Mouse (Mus musculus) stomach, embryonic 14.5 days (tissue): ENCODE data around the gene Inpp5b. TPM values are rescaled to one million over a fixed set of nuclear protein-coding genes. Genes with fewer than 3 reads are reported as not detected.

Source experiments
- ATAC-seq: fragments of 200-750 bp; cut with Nextera tagmentation; 2 replicates; pipeline ENCODE4 v1.8.0; 2017; ENCODE audit warnings: low read depth, moderate TSS enrichment; ENCODE audit not compliant: insufficient number of reproducible peaks, insufficient read depth, low FRiP score
- H3K27ac ChIP-seq: fragments of 300-500 bp; sonication (generic); 2 replicates; pipeline ENCODE4 v1.5.1; 2014; ENCODE audit warnings: mild to moderate bottlenecking, low read length, moderate library complexity, mixed read lengths
- H3K27me3 ChIP-seq: fragments of 300-500 bp; sonication (generic); 2 replicates; pipeline ENCODE4 v1.6.1; 2014; ENCODE audit warnings: low read length, control low read depth, mixed read lengths; ENCODE audit not compliant: control insufficient read depth, insufficient read depth
- H3K36me3 ChIP-seq: fragments of 300-500 bp; sonication (generic); 2 replicates; pipeline ENCODE4 v1.6.1; 2014; ENCODE audit warnings: mild to moderate bottlenecking, control low read depth, low read length, moderate library complexity, mixed read lengths; ENCODE audit not compliant: control insufficient read depth, insufficient read depth
- H3K4me1 ChIP-seq: fragments of 300-500 bp; sonication (generic); 2 replicates; pipeline ENCODE4 v1.6.1; 2014; ENCODE audit warnings: low read length, control low read depth, mixed read lengths; ENCODE audit not compliant: control insufficient read depth, insufficient read depth
- H3K4me2 ChIP-seq: fragments of 300-500 bp; sonication (generic); replicated peaks from 2 replicates; pipeline ENCODE4 v1.6.1; 2014; ENCODE audit warnings: low read depth, low read length, control low read depth
- H3K4me3 ChIP-seq: fragments of 300-500 bp; sonication (generic); 2 replicates; pipeline ENCODE4 v1.5.1; 2014; ENCODE audit warnings: low read depth, low read length, control low read depth
- H3K9ac ChIP-seq: fragments of 300-500 bp; sonication (generic); replicated peaks from 2 replicates; pipeline ENCODE4 v1.6.1; 2014; ENCODE audit warnings: low read depth, mild to moderate bottlenecking, control low read depth, low read length, moderate library complexity, mixed read lengths
- H3K9me3 ChIP-seq: fragments of 300-500 bp; sonication (generic); 2 replicates; pipeline ENCODE4 v1.6.1; 2016; ENCODE audit warnings: low read depth, low read length, control low read depth; ENCODE audit not compliant: control insufficient read depth
- WGBS: fragments of 180-500 bp; shearing (Covaris S2); extraction: QIAGEN DNeasy Blood & Tissue Kit; methylation state at CpG from one replicate; pipeline ENCODE4 v1.1.7; 2014; 5-methylcytosine and 5-hydroxymethylcytosine counted together
- polyA plus RNA-seq: library from polyadenylated mRNA; unstranded; fragments of >200 nt; fragmentation: Nextera tagmentation; extraction: Ambion mirVana; gene quantifications from 2 replicates; pipeline ENCODE4 v1.2.1, GENCODE M21; 2014

Inpp5b gene
- polyA plus RNA-seq, 1 experiment from 2014 or later: 27.4 TPM

DNA sequence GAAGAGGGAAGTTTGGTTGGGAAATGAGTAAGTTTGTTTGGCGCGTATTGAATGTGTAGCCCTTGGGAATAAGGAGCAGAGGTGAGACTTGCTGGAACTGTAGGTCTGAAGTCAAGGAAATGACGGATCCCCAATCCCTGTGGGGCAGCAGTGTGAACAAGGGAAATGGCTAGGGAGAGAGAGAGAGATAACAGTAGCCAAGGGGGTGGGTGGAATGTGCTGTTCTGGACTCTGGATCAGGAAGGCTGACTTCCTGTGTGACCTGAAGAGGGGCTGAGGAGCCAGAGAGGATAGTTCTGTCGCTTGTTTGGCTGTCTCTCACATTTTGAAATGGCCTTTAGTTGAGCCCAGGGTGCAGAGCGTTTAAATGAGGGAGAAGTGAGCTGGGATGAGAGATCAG lies 66.9 kb downstream of the Inpp5b start:
- ATAC-seq: no peak
- WGBS: 83% methylated on average over 5 of the region's 5 CpGs
- peaks cover 1% of the 10 kb centered on the region for H3K4me1 ChIP-seq
- no peaks in the 10 kb centered on the region for H3K27me3 ChIP-seq
- no peaks in the 10 kb centered on the region for H3K9me3 ChIP-seq
- no peak overlapping the region for H3K27ac ChIP-seq
- peaks cover 18% of the 10 kb centered on the region for H3K36me3 ChIP-seq
- H3K4me3 ChIP-seq: no peak overlapping the region
- H3K4me2 ChIP-seq: no peak overlapping the region
- H3K9ac ChIP-seq: no peak overlapping the region

DNA sequence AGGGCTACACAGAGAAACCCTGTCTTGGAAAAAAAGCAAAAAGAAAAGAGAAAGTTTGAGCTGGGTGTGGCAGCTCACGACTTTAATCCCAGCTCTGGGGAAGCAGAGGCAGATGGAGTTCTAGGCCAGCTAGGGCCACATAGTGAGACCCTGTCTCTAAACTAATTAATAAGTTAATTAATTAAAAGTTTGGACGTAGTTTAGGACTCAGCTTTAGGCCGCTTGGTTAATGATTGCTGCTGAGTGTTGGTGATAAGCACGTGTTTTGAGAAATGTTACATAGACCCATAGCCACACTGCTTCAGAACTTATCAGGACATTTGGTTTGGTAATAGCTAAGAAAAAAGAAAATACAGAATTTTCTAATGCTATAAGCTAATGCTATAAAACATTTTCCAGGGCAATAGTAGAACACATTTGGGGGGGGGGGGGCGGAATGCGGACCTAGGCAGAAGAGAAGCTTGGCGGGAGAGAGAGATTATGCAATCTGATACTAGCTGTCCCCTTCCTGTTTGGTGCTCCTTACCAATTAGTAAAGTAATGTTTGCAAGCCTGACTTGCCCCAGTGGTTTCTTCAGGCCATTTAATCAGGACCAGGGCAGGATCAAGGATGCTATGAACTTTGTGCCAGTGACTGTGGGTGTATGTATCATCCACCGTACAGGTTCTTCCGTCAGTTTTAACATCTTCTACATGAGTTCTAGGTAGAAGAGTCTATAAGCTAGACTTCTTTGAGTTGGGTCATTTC lies 67.7 kb downstream of the Inpp5b start:
- H3K4me3 ChIP-seq: no peak overlapping the region
- no peak overlapping the region for H3K4me2 ChIP-seq
- no peak overlapping the region for H3K9ac ChIP-seq
- H3K4me1 ChIP-seq: no peaks in the 10 kb centered on the region
- no peak for ATAC-seq
- peaks cover 18% of the 10 kb centered on the region for H3K36me3 ChIP-seq
- H3K27ac ChIP-seq: no peak overlapping the region
- 78% methylated on average over 9 of the region's 9 CpGs for WGBS
- no peaks in the 10 kb centered on the region for H3K27me3 ChIP-seq
- no peaks in the 10 kb centered on the region for H3K9me3 ChIP-seq

DNA sequence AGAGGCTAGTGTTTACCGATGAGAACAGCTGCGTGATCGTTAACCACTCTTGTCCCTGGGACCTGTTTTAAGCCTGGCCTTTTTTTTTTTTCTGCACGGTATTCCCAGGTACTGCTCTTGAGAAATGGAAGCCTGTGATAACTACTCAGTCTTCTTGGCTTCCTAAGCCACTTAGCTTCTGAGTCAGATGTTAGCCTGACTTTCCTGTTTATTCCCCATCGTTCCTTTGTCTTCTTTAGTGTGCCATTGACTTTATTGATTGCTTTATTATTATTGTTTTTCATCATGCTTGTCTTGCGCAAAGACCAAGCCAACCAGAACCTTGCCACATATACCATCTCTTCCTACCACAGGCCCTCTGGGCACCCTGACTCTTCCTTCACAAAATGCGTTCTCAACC lies 68.4 kb downstream of the Inpp5b start:
- Histone ChIP-seq H3K4me1 (no peaks in the 10 kb centered on the region), H3K36me3 (peaks cover 13% of the 10 kb centered on the region), H3K9ac (no peak overlapping the region), H3K27ac (no peak overlapping the region), H3K4me2 (no peak overlapping the region), H3K27me3 (no peaks in the 10 kb centered on the region), H3K4me3 (no peak overlapping the region), H3K9me3 (no peaks in the 10 kb centered on the region)
- no peak for ATAC-seq
- 83% methylated on average over 7 of the region's 7 CpGs for WGBS

DNA sequence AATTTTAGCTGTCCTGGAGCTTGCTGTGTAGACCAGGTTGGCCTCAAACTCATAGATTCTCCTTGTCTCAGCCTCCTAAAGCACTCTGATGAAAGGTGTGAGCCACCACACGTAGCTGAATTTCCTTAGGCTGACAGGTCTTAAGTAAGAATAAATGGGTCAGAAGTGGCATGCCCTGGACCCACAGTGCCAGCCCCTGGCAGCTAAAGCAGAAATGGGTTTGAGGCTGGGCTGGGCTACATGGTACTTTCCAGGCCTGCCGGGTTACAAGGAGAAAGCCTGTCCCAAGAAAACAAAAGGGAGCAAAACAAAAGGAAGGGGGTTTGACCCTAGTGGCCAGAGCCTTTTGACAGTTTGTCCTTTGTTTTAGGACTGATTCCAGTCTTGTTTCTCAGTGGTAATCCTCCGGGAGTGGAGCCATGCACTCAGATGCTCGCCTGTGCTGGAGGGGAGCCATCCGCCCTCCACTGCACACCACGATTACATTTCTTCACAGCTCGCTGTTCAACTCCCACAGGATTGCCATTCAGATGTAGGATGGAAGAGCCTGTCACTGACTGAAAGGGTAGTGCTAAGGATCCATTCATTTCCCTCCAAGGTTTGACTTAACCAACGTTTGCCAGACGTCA lies 69.8 kb downstream of the Inpp5b start:
- no peak overlapping the region for H3K4me3 ChIP-seq
- H3K36me3 ChIP-seq: peaks cover 2% of the 10 kb centered on the region
- H3K27me3 ChIP-seq: no peaks in the 10 kb centered on the region
- no peak overlapping the region for H3K27ac ChIP-seq
- H3K4me1 ChIP-seq: no peaks in the 10 kb centered on the region
- no peaks in the 10 kb centered on the region for H3K9me3 ChIP-seq
- no peak overlapping the region for H3K4me2 ChIP-seq
- whole genome bisulfite sequencing: 75% methylated on average over 9 of the region's 9 CpGs
- no peak overlapping the region for H3K9ac ChIP-seq
- no peak for ATAC-seq

DNA sequence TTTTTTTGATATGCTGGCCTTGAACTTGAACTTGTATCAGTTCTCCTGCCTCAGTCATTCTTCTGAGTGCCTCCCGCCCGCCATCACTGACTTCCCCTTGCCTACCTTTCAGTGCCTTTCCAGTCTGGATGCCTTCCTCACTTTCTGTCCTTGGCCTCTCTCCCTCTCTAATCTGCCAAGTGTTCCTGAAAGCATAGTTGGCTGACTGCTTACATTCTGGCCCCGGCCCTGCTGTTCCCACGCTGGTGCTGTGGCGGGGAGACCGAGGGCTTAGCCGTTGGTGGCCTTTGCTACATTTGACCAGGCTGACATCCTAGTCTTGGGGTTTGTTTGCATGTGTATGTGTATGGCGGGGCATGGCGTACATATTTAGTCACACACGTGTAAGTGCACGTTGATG lies 74.3 kb downstream of the Inpp5b start:
- H3K27ac ChIP-seq: no peak overlapping the region
- no peaks in the 10 kb centered on the region for H3K27me3 ChIP-seq
- WGBS: 93% methylated on average over 11 of the region's 11 CpGs

DNA sequence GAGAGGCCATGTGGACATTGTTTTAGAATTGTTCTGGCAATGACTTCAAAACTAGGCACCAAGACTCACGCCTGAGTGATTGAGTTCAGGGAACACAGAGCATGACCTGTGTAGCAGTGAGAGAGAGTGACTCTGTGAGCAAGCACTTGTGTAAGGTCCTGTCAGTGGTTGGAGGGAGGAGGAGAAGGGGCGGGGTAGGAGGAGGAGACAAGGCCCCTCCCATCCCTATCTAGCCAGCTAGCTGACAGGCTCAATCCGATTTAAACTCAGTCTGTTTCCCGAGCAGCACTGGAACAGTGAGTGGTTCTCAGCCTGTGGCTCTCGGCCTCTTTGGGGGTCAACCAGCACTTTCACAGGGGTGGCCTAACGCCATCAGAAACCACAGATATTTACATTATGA lies 76.2 kb downstream of the Inpp5b start:
- peak; percentile 89 for ATAC-seq
- peaks cover 10% of the 10 kb centered on the region; the same call in 1 of the 2 replicates for H3K36me3 ChIP-seq
- no peak overlapping the region for H3K27ac ChIP-seq
- 22% methylated on average over 6 of the region's 6 CpGs for WGBS
- 0 out of 2 replicates have a peak, but pooled peaks cover 4% of the 10 kb centered on the region for H3K4me1 ChIP-seq
- H3K9ac ChIP-seq: no peak overlapping the region
- H3K4me2 ChIP-seq: no peak overlapping the region
- no peaks in the 10 kb centered on the region for H3K9me3 ChIP-seq
- H3K4me3 ChIP-seq: no peak overlapping the region
- H3K27me3 ChIP-seq: no peaks in the 10 kb centered on the region

More for the DNA sequence above, 74.3 kb downstream of the Inpp5b start:
- H3K4me3 ChIP-seq: no peak overlapping the region
- H3K4me1 ChIP-seq: 0 out of 2 replicates have a peak, but pooled peaks cover 4% of the 10 kb centered on the region
- no peak overlapping the region for H3K4me2 ChIP-seq
- no peak for ATAC-seq
- no peaks in the 10 kb centered on the region; the same call in 1 of the 2 replicates for H3K36me3 ChIP-seq
- H3K9ac ChIP-seq: no peak overlapping the region
- no peaks in the 10 kb centered on the region for H3K9me3 ChIP-seq

DNA sequence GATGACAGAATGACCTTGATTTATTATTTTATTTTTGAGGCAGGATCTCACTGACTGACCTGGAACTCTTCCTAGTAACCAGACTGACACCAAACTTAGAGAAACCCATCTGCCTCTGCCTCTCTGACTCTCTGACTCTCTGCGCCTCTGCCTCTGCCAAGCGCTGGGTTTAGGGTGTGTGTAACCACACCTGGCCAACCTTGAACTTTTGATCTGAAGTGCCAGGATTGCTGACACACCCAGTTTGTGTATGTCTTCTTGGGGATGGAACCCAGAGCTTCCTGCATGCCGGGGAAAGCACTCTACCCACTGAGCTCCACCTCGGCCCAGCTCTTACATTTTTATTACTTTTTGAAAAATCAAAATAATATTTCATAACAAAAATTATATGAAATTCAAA lies 77.2 kb downstream of the Inpp5b start:
- Histone ChIP-seq H3K4me2 (no peak overlapping the region), H3K4me3 (no peak overlapping the region), H3K4me1 (0 out of 2 replicates have a peak, but pooled peaks cover 4% of the 10 kb centered on the region), H3K9me3 (no peaks in the 10 kb centered on the region), H3K36me3 (peaks cover 10% of the 10 kb centered on the region; the same call in 1 of the 2 replicates), H3K27ac (no peak overlapping the region), H3K27me3 (no peaks in the 10 kb centered on the region), H3K9ac (no peak overlapping the region)
- WGBS: 93% methylated on average over 4 of the region's 4 CpGs
- no peak for ATAC-seq

DNA sequence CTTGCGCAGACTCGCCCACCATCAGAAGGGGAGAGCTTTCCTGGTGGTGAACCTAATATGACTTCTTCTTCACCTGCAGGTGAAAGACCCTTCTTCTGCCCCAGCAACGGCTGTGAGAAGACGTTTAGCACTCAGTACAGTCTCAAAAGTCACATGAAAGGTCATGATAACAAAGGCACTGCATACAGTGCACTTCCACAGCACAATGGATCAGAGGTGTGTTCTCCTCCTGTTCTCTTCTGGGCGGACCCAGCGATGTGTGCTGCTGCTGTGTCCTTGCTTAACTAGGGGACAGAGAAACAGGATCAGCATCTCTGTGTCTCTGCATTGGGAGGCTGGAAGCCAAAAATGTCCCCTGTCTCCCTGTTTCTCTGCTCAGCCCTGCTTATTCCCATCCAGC lies 83.3 kb downstream of the Inpp5b start:
- 89% methylated on average over 6 of the region's 6 CpGs for WGBS
- peaks cover 39% of the 10 kb centered on the region for H3K36me3 ChIP-seq

More for the DNA sequence above, 83.3 kb downstream of the Inpp5b start:
- no peaks in the 10 kb centered on the region for H3K4me1 ChIP-seq
- H3K9ac ChIP-seq: no peak overlapping the region
- no peak for ATAC-seq
- H3K4me2 ChIP-seq: no peak overlapping the region
- no peak overlapping the region for H3K27ac ChIP-seq
- H3K4me3 ChIP-seq: no peak overlapping the region
- H3K27me3 ChIP-seq: no peaks in the 10 kb centered on the region
- H3K9me3 ChIP-seq: no peaks in the 10 kb centered on the region
